1 mouse cellular context compared by ENCODE assay signal in the genomic region with DNA sequence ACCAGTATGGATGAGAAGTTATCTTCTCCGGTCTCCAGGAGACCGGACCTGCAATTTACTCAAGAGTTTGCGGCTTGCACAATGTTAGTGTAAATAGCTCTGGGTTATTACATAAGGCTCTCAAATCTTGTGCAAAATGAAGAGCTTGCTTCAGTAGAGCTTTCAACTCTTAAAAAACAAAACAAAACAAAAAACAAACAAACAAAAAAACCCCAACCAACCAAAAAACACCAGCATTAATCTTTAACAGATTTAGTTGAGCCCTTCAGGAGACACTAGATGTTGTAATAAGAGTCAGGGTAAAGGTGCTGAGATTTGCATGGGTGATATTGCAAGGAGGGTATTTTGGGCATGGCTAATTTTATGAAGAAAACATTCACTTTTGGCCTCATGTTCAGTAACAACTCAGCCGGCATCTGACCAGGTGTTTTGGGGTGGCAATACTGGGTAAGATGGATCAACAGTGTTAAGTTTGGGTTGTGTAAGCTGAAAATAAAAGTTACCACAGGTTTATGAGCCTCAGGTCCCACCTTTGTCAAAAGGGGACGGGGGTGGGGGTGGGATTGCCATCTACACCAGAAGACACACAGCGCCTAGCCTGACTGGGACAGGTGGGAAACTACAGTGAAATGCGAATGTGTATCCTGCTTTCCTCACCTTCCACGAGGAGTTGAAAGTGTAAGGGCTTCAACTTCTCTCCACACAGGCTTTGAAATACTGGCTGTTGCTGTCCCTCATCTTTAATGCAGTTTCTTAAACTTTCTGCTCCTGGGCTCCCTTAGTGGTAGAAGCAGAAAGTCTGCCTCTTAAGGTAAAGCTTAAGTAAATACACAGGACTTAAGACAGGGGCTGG.
TF ChIP-seq lines count a peak whose summit lies in the region.

No protein-coding gene starts in this region.

TF ChIP-seq in CH12.LX, 34 proteins besides CTCF, POLR2A, EP300 and RAD21:
- TF ChIP-seq UBTF (IDR thresholded peaks at IDR 0.05; ENCODE audit: low read depth, low read length) (no peak), ZC3H11A (IDR thresholded peaks at IDR 0.05; ENCODE audit: low read depth, low read length) (no peak), MAX (IDR thresholded peaks at IDR 0.05; ENCODE audit: low read length) (no peak), MYC (IDR thresholded peaks at IDR 0.05; ENCODE audit: low read depth, low read length) (no peak), SMC3 (IDR thresholded peaks at IDR 0.05; ENCODE audit: low read depth, low read length) (peak; percentile 2), CHD1 (IDR thresholded peaks at IDR 0.05; ENCODE audit: low read depth, low read length) (no peak), ZNF384 (IDR thresholded peaks at IDR 0.05; ENCODE audit: low read depth, low read length) (no peak), GABPA (IDR thresholded peaks at IDR 0.05; ENCODE audit: insufficient replicate concordance, low read depth, low read length) (no peak), SIN3A (IDR thresholded peaks at IDR 0.05; ENCODE audit: low read length) (no peak), CHD2 (IDR thresholded peaks at IDR 0.05; ENCODE audit: low read length) (peak; percentile 67), ELF1 (IDR thresholded peaks at IDR 0.05; ENCODE audit: low read depth, low read length) (peak; percentile 3; the same call in 1 of the 2 replicates), E2F4 (IDR thresholded peaks at IDR 0.05; ENCODE audit: insufficient replicate concordance, low read depth, low read length) (no peak), KAT2A (IDR thresholded peaks at IDR 0.05; ENCODE audit: insufficient replicate concordance, low read length) (no peak), NRF1 (IDR thresholded peaks at IDR 0.05; ENCODE audit: low read depth, low read length) (no peak), IRF4 (IDR thresholded peaks at IDR 0.05; ENCODE audit: low read depth, low read length) (peak; percentile 7; the same call in 1 of the 2 replicates), TBP (conservative IDR thresholded peaks at IDR 0.05; ENCODE audit: low read depth, low read length) (no peak), JUN (IDR thresholded peaks at IDR 0.05; ENCODE audit: insufficient read depth, low read depth, low read length) (no peak), MXI1 (IDR thresholded peaks at IDR 0.05; ENCODE audit: low read depth, low read length) (no peak), NELFE (IDR thresholded peaks at IDR 0.05; ENCODE audit: low read depth, low read length) (no peak), RCOR1 (conservative IDR thresholded peaks at IDR 0.05; ENCODE audit: low read depth, low read length) (no peak), USF2 (conservative IDR thresholded peaks at IDR 0.05; ENCODE audit: low read depth, low read length) (no peak), USF1 (IDR thresholded peaks at IDR 0.05; ENCODE audit: low read depth, low read length) (no peak), POLR2AphosphoS2 (IDR thresholded peaks at IDR 0.05; ENCODE audit: low read depth, low read length) (peak; percentile 84; the same call in 1 of the 2 replicates), HCFC1 (IDR thresholded peaks at IDR 0.05; ENCODE audit: low read depth, low read length) (no peak), MEF2A (IDR thresholded peaks at IDR 0.05; ENCODE audit: borderline replicate concordance, low read depth, low read length) (0 out of 2 replicates have a peak, but pooled peaks have one; percentile 50), MAZ (IDR thresholded peaks at IDR 0.05; ENCODE audit: low read depth, low read length) (no peak), MAFK (IDR thresholded peaks at IDR 0.05; ENCODE audit: insufficient replicate concordance, low read length) (no peak), TCF12 (IDR thresholded peaks at IDR 0.05; ENCODE audit: low read depth, low read length) (0 out of 2 replicates have a peak, but pooled peaks have one; percentile 28), BHLHE40 (IDR thresholded peaks at IDR 0.05; ENCODE audit: low read depth, low read length) (no peak), PAX5 (IDR thresholded peaks at IDR 0.05; ENCODE audit: low read length) (no peak), ZMIZ1 (IDR thresholded peaks at IDR 0.05; ENCODE audit: low read depth, low read length) (peak; percentile 31; the same call in 1 of the 2 replicates), JUND (conservative IDR thresholded peaks at IDR 0.05; ENCODE audit: low read depth, low read length) (no peak), ZKSCAN1 (IDR thresholded peaks at IDR 0.05; ENCODE audit: borderline replicate concordance, low read depth, low read length) (no peak), ETS1 (conservative IDR thresholded peaks at IDR 0.05; ENCODE audit: low read depth, low read length) (no peak; the same call in 1 of the 2 replicates)
